Mouse (Mus musculus): Measurements from ENCODE around the gene Ccdc138.
"Not testable (repeated sequence)": the region's sequence is repeated elsewhere in the genome, so short reads cannot be mapped to it uniquely, and the experiment has no call there.

Gene Ccdc138

GRCm38 (mm10) chr10:58497320-58498284, at the start of gene Ccdc138:
Gene Ccdc138 (plus strand): TSS chr10:58497948.
- DNase-seq (ENCODE audit: low spot score), result peak; percentile 94

DNA sequence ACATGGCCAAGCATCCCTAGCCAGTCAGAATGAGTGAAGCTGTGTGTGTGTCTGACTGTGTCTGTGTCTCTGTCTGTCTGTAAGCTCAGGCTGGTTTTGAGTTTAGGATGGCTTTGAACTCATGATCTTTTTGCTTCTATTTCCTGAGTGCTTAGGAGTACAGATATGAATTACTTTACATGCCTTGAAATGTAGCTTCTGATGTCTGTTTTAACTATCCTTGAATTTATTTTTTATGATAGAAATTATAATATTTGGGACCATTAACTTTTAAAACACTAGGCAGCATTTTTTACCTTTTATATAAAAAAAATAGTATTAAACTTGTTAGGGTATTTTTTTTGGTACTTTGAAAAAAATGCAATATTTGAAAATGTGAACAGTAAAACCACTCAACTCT, 46.2 kb upstream of the Ccdc138 start:
- no peak for DNase-seq (ENCODE audit: low spot score)

DNA sequence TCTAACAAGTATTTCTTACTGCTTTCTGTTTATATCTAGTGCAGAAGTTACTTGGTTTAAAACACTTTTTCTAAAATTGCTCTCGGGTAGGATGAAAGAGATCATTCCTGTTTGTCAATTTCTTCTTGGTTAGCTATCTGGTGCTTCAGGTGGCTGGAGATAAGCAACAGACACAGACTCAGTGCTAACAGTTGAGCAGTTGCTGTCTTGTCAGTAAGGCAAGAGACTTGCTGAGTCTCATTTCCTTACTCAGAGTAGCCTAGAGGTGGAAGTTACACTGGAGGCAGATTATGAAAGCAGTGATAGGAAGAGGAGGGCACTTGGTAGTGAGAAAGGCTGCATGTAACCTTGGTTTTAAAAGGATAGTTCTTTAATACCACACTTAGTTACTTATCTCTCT, 45.6 kb upstream of the Ccdc138 start:
- DNase-seq (ENCODE audit: low spot score), result peak; percentile 4

- no peak for DNase-seq (ENCODE audit: low spot score)
Observed at GRCm38 (mm10) chr10:58459896-58460295, 37.9 kb upstream of the Ccdc138 start.

DNA sequence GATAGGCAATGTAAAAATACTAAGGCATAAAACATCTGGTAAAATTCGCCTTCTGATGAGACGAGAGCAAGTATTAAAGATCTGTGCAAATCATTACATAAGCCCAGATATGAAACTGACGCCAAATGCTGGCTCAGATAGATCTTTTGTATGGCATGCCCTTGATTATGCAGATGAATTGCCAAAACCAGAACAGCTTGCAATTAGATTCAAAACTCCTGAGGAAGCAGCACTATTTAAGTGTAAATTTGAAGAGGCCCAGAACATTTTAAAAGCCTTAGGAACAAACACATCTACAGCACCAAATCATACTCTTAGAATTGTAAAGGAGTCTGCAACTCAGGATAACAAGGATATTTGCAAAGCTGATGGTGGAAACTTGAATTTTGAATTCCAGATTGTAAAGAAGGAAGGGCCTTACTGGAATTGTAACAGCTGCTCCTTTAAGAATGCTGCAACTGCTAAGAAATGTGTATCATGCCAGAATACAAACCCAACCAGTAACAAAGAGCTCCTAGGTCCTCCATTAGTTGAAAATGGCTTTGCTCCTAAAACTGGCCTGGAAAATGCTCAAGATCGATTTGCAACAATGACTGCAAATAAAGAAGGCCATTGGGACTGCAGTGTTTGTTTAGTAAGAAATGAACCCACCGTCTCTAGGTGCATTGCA, 20.5 kb upstream of the Ccdc138 start:
- no peak for DNase-seq (ENCODE audit: low spot score)

DNA sequence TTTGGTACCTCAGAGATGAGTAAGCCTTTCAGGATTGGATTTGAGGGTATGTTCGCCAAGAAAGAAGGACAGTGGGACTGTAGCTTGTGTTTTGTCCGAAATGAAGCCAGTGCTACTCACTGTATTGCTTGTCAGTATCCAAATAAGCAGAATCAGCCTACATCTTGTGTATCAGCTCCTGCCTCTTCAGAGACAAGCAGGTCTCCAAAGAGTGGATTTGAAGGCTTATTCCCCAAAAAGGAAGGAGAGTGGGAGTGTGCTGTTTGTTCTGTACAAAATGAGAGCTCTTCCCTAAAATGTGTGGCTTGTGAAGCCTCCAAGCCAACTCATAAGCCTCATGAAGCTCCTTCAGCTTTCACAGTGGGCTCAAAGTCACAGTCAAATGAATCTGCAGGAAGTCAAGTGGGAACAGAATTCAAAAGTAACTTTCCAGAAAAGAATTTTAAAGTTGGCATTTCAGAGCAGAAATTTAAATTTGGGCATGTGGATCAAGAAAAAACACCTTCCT, 19.6 kb upstream of the Ccdc138 start:
- DNase-seq (ENCODE audit: low spot score), result no peak

- no peak for DNase-seq (ENCODE audit: low spot score)
Observed at GRCm38 (mm10) chr10:58479954-58480490, 17.7 kb upstream of the Ccdc138 start.

- DNase-seq (ENCODE audit: low spot score), result no peak
Observed at GRCm38 (mm10) chr10:58491031-58491430, 6.7 kb upstream of the Ccdc138 start.

DNA sequence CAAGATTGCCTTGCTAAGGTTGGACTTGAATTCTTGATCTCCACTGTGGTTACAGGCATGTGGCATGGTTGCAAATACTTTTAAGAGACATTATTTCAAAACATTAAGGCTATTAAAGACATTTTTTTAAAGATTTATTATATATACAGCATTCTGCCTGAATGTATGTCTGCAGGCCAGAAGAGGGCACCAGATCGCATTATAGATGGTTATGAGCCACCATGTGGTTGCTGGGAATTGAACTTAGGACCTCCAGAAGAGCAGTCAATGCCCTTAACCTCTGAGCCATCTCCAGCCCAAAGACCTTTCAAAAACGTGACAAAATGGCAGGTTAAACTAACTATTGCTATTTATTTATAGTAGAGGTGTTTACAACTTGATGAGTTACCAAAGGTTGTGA, 2.1 kb upstream of the Ccdc138 start:
- no peak for DNase-seq (ENCODE audit: low spot score)

DNA sequence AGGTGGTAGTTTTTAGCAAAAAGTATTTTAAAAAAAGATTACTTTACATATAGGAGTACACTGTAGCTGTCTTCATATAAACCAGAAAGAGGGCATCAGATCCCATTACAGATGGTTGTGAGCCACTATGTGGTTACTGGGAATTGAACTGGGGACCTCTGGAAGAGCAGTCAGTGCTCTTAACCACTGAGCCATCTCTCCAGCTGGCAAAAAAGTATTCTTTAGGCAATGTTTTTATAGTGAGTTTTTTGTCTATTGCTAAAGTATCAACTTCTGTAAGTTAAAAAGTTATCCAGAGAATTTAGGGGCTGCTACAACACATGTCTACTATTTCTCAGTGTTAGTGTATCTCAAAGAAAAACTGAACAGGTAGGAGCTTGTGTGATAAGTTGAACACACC, 1.0 kb upstream of the Ccdc138 start:
- DNase-seq (ENCODE audit: low spot score), result no peak

- DNase-seq (ENCODE audit: low spot score), result no peak
Observed at GRCm38 (mm10) chr10:58498516-58498915, 768 bp downstream of the Ccdc138 start.

GRCm38 (mm10) chr10:58529358-58529757, 31.6 kb downstream of the Ccdc138 start:
- no peak for DNase-seq (ENCODE audit: low spot score)

GRCm38 (mm10) chr10:58530896-58531790, 33.4 kb downstream of the Ccdc138 start:
- no peak for DNase-seq (ENCODE audit: low spot score)

DNA sequence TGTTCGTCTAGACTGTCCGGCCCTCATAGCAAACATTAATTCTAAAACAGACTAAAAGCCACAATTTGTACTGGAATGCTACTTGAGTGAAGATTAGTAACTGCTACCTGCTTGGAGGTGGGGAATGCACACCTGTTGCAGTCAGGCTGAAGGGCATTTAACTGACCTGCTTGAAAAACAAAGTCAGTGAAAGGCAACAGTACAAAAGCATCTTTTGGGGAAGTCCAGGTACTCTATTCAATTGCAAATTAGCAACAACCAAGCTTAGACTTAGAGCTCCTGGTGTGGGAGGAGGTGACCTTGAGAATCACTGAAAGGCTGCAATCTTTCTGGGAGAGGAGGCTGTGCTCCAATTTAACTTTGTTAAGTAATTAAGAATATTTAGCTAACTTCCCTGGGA, 34.4 kb downstream of the Ccdc138 start:
- no peak for DNase-seq (ENCODE audit: low spot score)

GRCm38 (mm10) chr10:58536276-58536675, 38.5 kb downstream of the Ccdc138 start:
- DNase-seq (ENCODE audit: low spot score), result not testable (repeated sequence)

DNA sequence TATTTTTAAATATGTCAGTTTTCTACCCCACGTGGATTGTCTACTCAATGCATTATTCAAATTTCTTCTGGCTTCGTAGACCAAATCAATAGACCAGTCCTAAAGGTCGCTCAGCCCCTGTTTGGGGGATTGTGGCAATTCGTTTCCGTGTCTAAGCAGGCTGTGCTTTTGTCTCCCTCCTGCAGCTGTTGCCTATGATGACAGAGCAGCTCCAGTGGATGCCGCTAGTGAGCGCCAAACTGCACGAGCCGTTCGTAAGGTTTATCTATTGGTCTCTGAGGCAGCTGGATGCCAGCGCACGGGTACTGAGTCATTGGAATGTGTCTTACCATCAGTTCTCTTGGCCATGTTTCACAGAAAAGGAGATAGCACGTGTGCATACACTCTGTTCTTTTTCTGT, 42.9 kb downstream of the Ccdc138 start:
- no peak for DNase-seq (ENCODE audit: low spot score)

DNA sequence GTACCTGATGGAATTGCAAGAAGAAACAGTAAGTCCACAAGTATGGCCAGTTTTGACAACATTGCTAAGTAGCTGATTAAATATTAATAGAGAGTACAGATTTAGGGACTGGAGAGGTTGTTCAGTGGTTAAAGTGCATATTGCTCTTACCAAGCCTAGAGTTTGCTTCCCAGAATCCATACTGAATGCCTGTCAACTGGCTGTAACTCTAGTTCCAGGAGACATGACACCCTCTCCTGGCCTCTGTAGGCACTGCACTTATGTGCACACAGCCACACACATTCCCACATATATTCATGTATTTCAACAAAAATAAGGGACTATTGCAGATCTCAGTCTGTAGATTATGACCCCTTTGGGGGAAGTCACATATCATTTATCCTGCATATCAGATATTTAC, 51.0 kb downstream of the Ccdc138 start:
- DNase-seq (ENCODE audit: low spot score), result no peak

- no peak for DNase-seq (ENCODE audit: low spot score)
Observed at GRCm38 (mm10) chr10:58554693-58555387, 57.1 kb downstream of the Ccdc138 start.

DNA sequence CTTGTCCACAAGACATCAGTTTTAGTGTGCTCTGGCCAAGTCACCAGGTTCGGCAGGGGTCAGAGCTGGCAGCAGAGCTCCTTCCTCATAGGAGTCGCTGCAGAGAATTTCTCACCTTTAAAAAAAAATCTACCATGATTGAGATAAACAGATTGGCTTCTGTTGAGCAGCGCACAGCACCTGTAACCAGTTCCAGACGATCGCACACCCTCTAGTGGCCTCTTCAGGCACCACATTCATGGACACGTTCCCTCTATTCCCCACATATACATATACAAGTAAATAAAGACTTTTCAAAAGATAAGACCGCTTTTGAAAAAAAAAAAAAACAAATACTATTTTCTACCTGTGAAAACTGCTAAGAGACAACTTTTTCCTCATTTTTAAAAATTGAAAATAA, 61.4 kb downstream of the Ccdc138 start:
- DNase-seq (ENCODE audit: low spot score), result peak; percentile 11

GRCm38 (mm10) chr10:58559901-58560300, 62.2 kb downstream of the Ccdc138 start:
- peak; percentile 28 for DNase-seq (ENCODE audit: low spot score)

- no peak for DNase-seq (ENCODE audit: low spot score)
Observed at GRCm38 (mm10) chr10:58560521-58560920, 62.8 kb downstream of the Ccdc138 start.
